Mouse (Mus musculus) stomach, postnatal 0 days (tissue): ENCODE results near the gene Serpinb1c. TPM values are rescaled to one million over a fixed set of nuclear protein-coding genes. Genes with fewer than 3 reads are reported as not detected.
"Not testable (repeated sequence)": the region's sequence is repeated elsewhere in the genome, so short reads cannot be mapped to it uniquely, and the experiment has no call there.

ENCODE experiments used
- ATAC-seq: fragments of 200-750 bp; cut with Nextera tagmentation; 2 replicates; pipeline ENCODE4 v1.8.0; 2017; ENCODE audit not compliant: low FRiP score, low TSS enrichment
- DNase-seq: peaks from one replicate; pipeline ENCODE4 v3.0.0-alpha.2; 2016; ENCODE audit warnings: low spot score
- H3K27ac ChIP-seq: fragments of 300-500 bp; sonication (generic); replicated peaks from 2 replicates; pipeline ENCODE4 v1.5.1; 2014; ENCODE audit warnings: mild to moderate bottlenecking, control low read depth
- H3K27me3 ChIP-seq: fragments of 300-500 bp; sonication (generic); 2 replicates; pipeline ENCODE4 v1.6.1; 2014; ENCODE audit warnings: low read length; ENCODE audit not compliant: control insufficient read depth, insufficient read depth
- H3K36me3 ChIP-seq: fragments of 300-500 bp; sonication (generic); 2 replicates; pipeline ENCODE4 v1.6.1; 2014; ENCODE audit warnings: low read length, mixed read lengths; ENCODE audit not compliant: control insufficient read depth, insufficient read depth
- H3K4me1 ChIP-seq: fragments of 300-500 bp; sonication (generic); replicated peaks from 2 replicates; pipeline ENCODE4 v1.6.1; 2014; ENCODE audit warnings: antibody characterized with exemption; ENCODE audit not compliant: control insufficient read depth, insufficient read depth
- H3K4me2 ChIP-seq: fragments of 300-500 bp; sonication (generic); replicated peaks from 2 replicates; pipeline ENCODE4 v1.6.1; 2014; ENCODE audit warnings: low read depth, mild to moderate bottlenecking, control low read depth, moderate library complexity
- H3K4me3 ChIP-seq: fragments of 300-500 bp; sonication (generic); 2 replicates; pipeline ENCODE4 v1.5.1; 2014; ENCODE audit warnings: low read depth, low read length, control low read depth
- H3K9ac ChIP-seq: fragments of 300-500 bp; sonication (generic); 2 replicates; pipeline ENCODE4 v1.6.1; 2014; ENCODE audit warnings: mild to moderate bottlenecking, low read length, control low read depth, mixed read lengths
- H3K9me3 ChIP-seq: fragments of 300-500 bp; sonication (generic); 2 replicates; pipeline ENCODE4 v1.6.1; 2016; ENCODE audit warnings: low read length; ENCODE audit not compliant: control insufficient read depth
- CTCF ChIP-seq: IDR thresholded peaks from 2 replicates; pipeline ENCODE4 v1.5.1; 2016; ENCODE audit warnings: antibody characterized with exemption, low read depth, mild to moderate bottlenecking, moderate library complexity
- EP300 ChIP-seq: optimal IDR thresholded peaks from 2 replicates; pipeline ENCODE3; 2016; ENCODE audit warnings: antibody characterized with exemption
- WGBS: fragments of 180-500 bp; shearing (Covaris S2); extraction: QIAGEN DNeasy Blood & Tissue Kit; methylation state at CpG from one replicate; pipeline ENCODE4 v1.1.7; 2014; 5-methylcytosine and 5-hydroxymethylcytosine counted together
- polyA plus RNA-seq: library from polyadenylated mRNA; unstranded; fragments of >200 nt; fragmentation: Nextera tagmentation; extraction: Ambion mirVana; gene quantifications from 2 replicates; pipeline ENCODE4 v1.2.1, GENCODE M21; 2015

The Serpinb1c gene
- polyA plus RNA-seq, 1 experiment from 2014 or later: 0.10 TPM

DNA sequence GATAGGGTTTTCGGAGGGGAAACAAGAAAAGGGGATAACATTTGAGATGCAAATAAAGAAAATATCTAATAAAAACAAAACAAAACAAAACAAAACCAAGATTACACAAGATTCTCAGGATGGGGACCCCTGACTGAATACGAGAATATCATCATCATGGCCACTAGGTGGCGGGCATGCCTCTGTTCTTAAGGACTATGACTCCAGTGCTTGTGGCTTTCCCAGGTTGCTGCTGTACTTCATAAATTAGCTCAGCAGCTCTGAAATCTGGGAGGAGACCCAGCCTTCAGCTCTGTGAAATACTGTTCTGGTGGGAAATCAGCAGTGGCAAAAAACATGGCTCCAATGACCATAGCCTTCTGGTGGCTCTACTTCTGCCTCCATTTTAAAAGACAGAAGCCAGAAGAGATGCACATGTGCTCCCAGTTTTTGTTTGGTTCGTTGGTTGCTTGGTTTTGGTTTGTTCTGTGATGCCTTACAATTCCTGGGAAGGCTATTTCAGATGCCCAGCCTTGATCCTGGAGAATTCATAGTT is 4.5 kb upstream of the Serpinb1c start:
- TF ChIP-seq EP300 (no peak), CTCF (peak; percentile 86)
- ATAC-seq (0 out of 2 replicates have a peak, but pooled peaks have one; percentile 24), DNase-seq (peak; percentile 68)
- H3K36me3 ChIP-seq: no peaks in the 10 kb centered on the region
- H3K9me3 ChIP-seq: no peaks in the 10 kb centered on the region
- H3K27me3 ChIP-seq: no peaks in the 10 kb centered on the region
- no peaks in the 10 kb centered on the region for H3K4me1 ChIP-seq
- H3K9ac ChIP-seq: no peak overlapping the region
- H3K27ac ChIP-seq: no peak overlapping the region
- H3K4me3 ChIP-seq: no peak overlapping the region
- no peak overlapping the region for H3K4me2 ChIP-seq
- WGBS: 15% methylated on average over 4 of the region's 4 CpGs

DNA sequence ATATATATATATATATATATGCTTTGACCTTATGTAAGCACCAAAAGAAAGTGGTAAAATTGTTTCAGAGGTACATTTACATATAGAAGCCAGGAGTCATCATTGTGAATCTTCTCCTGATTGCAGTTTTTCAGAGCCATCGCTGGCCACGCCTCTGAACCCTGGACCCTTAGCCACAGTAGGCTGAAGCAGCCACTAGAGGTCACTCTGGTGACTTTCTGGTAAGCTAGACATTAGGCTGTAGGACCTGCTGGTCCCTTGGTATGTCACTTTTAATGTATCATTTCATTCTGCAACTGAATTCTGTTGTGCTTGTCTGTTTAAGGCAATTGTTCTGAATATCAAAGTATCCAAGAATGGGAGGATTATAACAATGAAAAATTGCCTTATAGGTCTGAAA is 2.6 kb upstream of the Serpinb1c start:
- peak; percentile 74 for TF ChIP-seq CTCF
- TF ChIP-seq EP300: no peak
- H3K4me1 ChIP-seq: no peaks in the 10 kb centered on the region
- WGBS: 8% methylated on average over 2 of the region's 2 CpGs
- DNase-seq (peak; percentile 41), ATAC-seq (no peak)
- no peak overlapping the region for H3K27ac ChIP-seq
- no peak overlapping the region for H3K4me2 ChIP-seq
- H3K9me3 ChIP-seq: no peaks in the 10 kb centered on the region
- H3K9ac ChIP-seq: no peak overlapping the region
- H3K36me3 ChIP-seq: no peaks in the 10 kb centered on the region
- no peak overlapping the region for H3K4me3 ChIP-seq
- no peaks in the 10 kb centered on the region for H3K27me3 ChIP-seq

DNA sequence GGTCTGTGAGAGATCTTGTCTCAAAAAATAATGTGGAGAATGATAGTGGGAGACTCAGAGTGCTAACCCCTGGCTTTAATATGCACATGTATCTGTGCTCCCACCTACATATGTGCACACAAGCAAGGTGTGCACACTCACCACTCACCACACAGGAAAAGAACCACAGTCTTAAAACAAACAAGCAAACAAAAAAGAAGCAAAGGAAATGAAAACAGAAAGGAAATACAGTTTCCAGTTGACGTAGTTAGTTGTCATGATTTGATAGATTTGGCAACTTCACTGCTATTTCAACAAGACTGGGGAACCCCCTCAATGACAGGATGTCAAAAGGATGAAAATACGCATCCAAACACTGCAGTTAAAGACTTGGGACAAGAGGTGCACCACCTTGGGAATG is 1.1 kb upstream of the Serpinb1c start:
- H3K36me3 ChIP-seq, H3K27ac ChIP-seq, DNase-seq, H3K9me3 ChIP-seq, H3K4me2 ChIP-seq, H3K4me3 ChIP-seq, H3K27me3 ChIP-seq, ATAC-seq, H3K4me1 ChIP-seq, H3K9ac ChIP-seq: not testable (repeated sequence)
- WGBS: 60% methylated on average over 1 of the region's 2 CpGs

DNA sequence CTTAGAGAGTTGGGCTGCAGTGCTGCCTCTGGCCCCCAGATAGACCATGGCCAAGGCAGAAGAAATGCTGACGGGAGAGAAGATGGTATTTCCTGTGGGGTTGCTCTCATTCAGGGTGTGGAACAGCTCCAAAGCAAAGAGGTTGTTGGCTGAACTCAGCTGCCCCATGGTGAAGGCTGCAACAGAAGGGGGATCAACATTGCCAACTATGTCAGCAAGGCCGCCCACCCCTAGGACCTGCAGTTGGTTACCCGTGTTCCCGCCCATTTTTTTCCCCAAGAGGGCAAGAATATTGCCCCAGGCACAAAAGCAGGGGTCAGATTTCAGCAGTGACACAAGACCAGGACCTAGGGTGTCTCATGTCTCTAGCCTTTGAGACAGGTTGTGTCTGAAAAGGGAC is 1.1 kb downstream of the Serpinb1c start:
- H3K4me1 ChIP-seq: no peaks in the 10 kb centered on the region
- DNase-seq (no peak), ATAC-seq (0 out of 2 replicates have a peak, but pooled peaks have one; percentile 47)
- H3K27me3 ChIP-seq: no peaks in the 10 kb centered on the region
- no peak overlapping the region for H3K4me2 ChIP-seq
- no peaks in the 10 kb centered on the region for H3K36me3 ChIP-seq
- TF ChIP-seq CTCF (no peak), EP300 (no peak)
- H3K9ac ChIP-seq: no peak overlapping the region
- no peaks in the 10 kb centered on the region for H3K9me3 ChIP-seq
- H3K27ac ChIP-seq: no peak overlapping the region
- no peak overlapping the region for H3K4me3 ChIP-seq
- 70% methylated on average over 4 of the region's 4 CpGs for WGBS

DNA sequence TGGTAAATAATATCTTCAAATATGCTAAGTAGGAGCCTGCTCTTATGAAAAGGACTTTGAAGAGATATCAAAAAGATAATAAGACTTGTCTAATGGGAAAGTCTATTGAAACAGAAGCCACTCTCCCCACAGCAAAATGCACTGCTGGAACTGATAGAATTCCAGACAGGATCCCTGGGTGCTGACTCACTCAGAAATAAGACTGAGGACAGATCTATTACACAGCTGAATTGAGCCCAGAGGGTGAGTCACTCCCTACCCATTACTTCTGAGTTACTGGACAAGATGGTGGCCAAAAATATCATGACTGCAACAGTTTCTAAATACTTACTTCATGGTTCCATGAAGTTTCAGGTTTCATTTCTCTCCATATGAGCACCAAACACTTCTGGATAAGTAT is 13.3 kb downstream of the Serpinb1c start:
- Histone ChIP-seq H3K9me3 (no peaks in the 10 kb centered on the region), H3K9ac (no peak overlapping the region), H3K4me3 (no peak overlapping the region), H3K27ac (no peak overlapping the region), H3K4me1 (no peaks in the 10 kb centered on the region), H3K36me3 (no peaks in the 10 kb centered on the region), H3K27me3 (no peaks in the 10 kb centered on the region), H3K4me2 (no peak overlapping the region)
- DNase-seq (no peak), ATAC-seq (no peak)
- no peak for TF ChIP-seq EP300
- TF ChIP-seq CTCF: no peak

DNA sequence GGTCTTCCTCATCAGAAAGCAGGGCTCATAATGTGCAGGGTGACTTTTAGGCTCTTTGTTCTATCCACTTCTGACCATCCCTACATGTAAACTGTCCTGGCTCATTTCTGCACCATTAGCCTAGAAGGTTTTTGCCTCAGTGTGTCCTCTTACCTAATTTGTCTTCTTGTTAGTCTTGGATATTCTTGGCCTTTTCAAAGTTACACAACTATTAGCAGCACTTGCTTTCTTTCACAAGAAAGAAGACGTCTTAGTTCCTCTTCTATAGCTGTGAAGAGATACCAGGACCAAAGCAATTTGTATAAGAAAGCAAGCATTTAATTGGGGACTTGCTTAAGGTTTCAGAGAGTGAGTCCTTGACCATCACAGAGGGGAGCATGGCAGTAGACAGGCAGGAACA is 24.1 kb downstream of the Serpinb1c start:
- ATAC-seq (no peak), DNase-seq (no peak)
- H3K36me3 ChIP-seq: no peaks in the 10 kb centered on the region
- no peak overlapping the region for H3K4me3 ChIP-seq
- 67% methylated on average over 1 of the region's 1 CpGs for WGBS
- H3K4me1 ChIP-seq: no peaks in the 10 kb centered on the region
- no peak overlapping the region for H3K9ac ChIP-seq
- H3K4me2 ChIP-seq: no peak overlapping the region
- TF ChIP-seq CTCF (no peak), EP300 (no peak)
- no peak overlapping the region for H3K27ac ChIP-seq
- H3K27me3 ChIP-seq: no peaks in the 10 kb centered on the region
- H3K9me3 ChIP-seq: no peaks in the 10 kb centered on the region
